Mouse (Mus musculus) forebrain, postnatal 0 days (tissue): ENCODE measurements at regions not wholly inside any gene's neighbourhood (a gene's known extent, or its start where the extent isn't known, plus 50 kb on each side); places are given as distances from the start of the nearest gene placed in this dataset.

ENCODE experiments used
- ATAC-seq: fragments of 200-750 bp; cut with Nextera tagmentation; 2 replicates; pipeline ENCODE4 v1.8.0; 2017; ENCODE audit warnings: mild to moderate bottlenecking, moderate library complexity
- DNase-seq: peaks from one replicate; pipeline ENCODE4 v3.0.0-alpha.2; 2015
- H3K27ac ChIP-seq: fragments of 300-500 bp; sonication (generic); 2 replicates; pipeline ENCODE4 v1.5.1; 2014; ENCODE audit warnings: low read depth, mild to moderate bottlenecking, antibody characterized with exemption, low read length, moderate library complexity, mixed read lengths
- H3K27me3 ChIP-seq: fragments of 300-500 bp; sonication (generic); 2 replicates; pipeline ENCODE4 v1.6.1; 2014; ENCODE audit warnings: mild to moderate bottlenecking, low read length, mixed read lengths; ENCODE audit not compliant: insufficient read depth
- H3K36me3 ChIP-seq: fragments of 300-500 bp; sonication (generic); 2 replicates; pipeline ENCODE4 v1.6.1; 2014; ENCODE audit warnings: mild to moderate bottlenecking, moderate library complexity; ENCODE audit not compliant: insufficient read depth
- H3K4me1 ChIP-seq: fragments of 300-500 bp; sonication (generic); 2 replicates; pipeline ENCODE4 v1.6.1; 2014; ENCODE audit warnings: antibody characterized with exemption; ENCODE audit not compliant: insufficient read depth
- H3K4me2 ChIP-seq: fragments of 300-500 bp; sonication (generic); 2 replicates; pipeline ENCODE4 v1.6.1; 2014; ENCODE audit warnings: low read depth, mild to moderate bottlenecking, moderate library complexity
- H3K4me3 ChIP-seq: fragments of 300-500 bp; sonication (generic); 2 replicates; pipeline ENCODE4 v1.5.1; 2014; ENCODE audit warnings: low read depth, low read length, mixed read lengths
- H3K9ac ChIP-seq: fragments of 300-500 bp; sonication (generic); 2 replicates; pipeline ENCODE4 v1.6.1; 2014; ENCODE audit warnings: mild to moderate bottlenecking
- H3K9me3 ChIP-seq: fragments of 300-500 bp; sonication (generic); 2 replicates; pipeline ENCODE4 v1.6.1; 2016; ENCODE audit warnings: low read length
- CTCF ChIP-seq: sonication (generic); IDR thresholded peaks from 2 replicates; pipeline ENCODE4 v1.5.1; 2016; ENCODE audit warnings: antibody characterized with exemption, control low read depth, low read depth
- WGBS: fragments of 180-500 bp; shearing (Covaris S2); extraction: QIAGEN DNeasy Blood & Tissue Kit; methylation state at CpG from one replicate; pipeline ENCODE4 v1.1.7; 2014; 5-methylcytosine and 5-hydroxymethylcytosine counted together

- no peak for ATAC-seq
- Histone ChIP-seq H3K9ac (no peak overlapping the region), H3K4me2 (no peak overlapping the region), H3K27me3 (0 out of 2 replicates have a peak, but pooled peaks cover 5% of the 10 kb centered on the region), H3K36me3 (no peaks in the 10 kb centered on the region), H3K9me3 (no peaks in the 10 kb centered on the region), H3K4me1 (peaks cover 9% of the 10 kb centered on the region; the same call in 1 of the 2 replicates), H3K27ac (no peak overlapping the region), H3K4me3 (no peak overlapping the region)
- WGBS, result 36% methylated on average over 2 of the region's 2 CpGs
- DNase-seq, result peak; percentile 21
- TF ChIP-seq CTCF, result no peak
Observed at GRCm38 (mm10) chr7:36077271-36077670, 274.5 kb upstream of the Zfp507 start.

GRCm38 (mm10) chr7:36076021-36076441, 273.2 kb upstream of the Zfp507 start:
- no peak for ATAC-seq
- TF ChIP-seq CTCF, result no peak
- H3K27me3 ChIP-seq, result 0 out of 2 replicates have a peak, but pooled peaks cover 8% of the 10 kb centered on the region
- H3K4me1 ChIP-seq, result peaks cover 9% of the 10 kb centered on the region; the same call in 1 of the 2 replicates
- WGBS, result 9% methylated on average over 11 of the region's 11 CpGs
- H3K27ac ChIP-seq, result no peak overlapping the region
- H3K36me3 ChIP-seq, result no peaks in the 10 kb centered on the region
- H3K4me2 ChIP-seq, result peak overlapping the region; percentile 17; the same call in 1 of the 2 replicates
- DNase-seq, result peak; percentile 13
- no peaks in the 10 kb centered on the region for H3K9me3 ChIP-seq
- H3K9ac ChIP-seq, result no peak overlapping the region
- H3K4me3 ChIP-seq, result no peak overlapping the region

- TF ChIP-seq CTCF, result peak; percentile 81
- Histone ChIP-seq H3K27me3 (peaks cover 20% of the 10 kb centered on the region; the same call in 1 of the 2 replicates), H3K4me2 (peak overlapping the region; percentile 21; the same call in 1 of the 2 replicates), H3K4me3 (no peak overlapping the region), H3K36me3 (no peaks in the 10 kb centered on the region), H3K9me3 (no peaks in the 10 kb centered on the region), H3K27ac (no peak overlapping the region), H3K9ac (no peak overlapping the region), H3K4me1 (0 out of 2 replicates have a peak, but pooled peaks cover 5% of the 10 kb centered on the region)
- peak; percentile 76 for DNase-seq
- 6% methylated on average over 13 of the region's 13 CpGs for WGBS
- no peak for ATAC-seq
Observed at GRCm38 (mm10) chr7:36071774-36072173, 269.0 kb upstream of the Zfp507 start.

GRCm38 (mm10) chr7:36066725-36067124, 263.9 kb upstream of the Zfp507 start:
- no peaks in the 10 kb centered on the region for H3K9me3 ChIP-seq

GRCm38 (mm10) chr7:36061679-36062078, 258.9 kb upstream of the Zfp507 start:
- 79% methylated on average over 4 of the region's 4 CpGs for WGBS
- Histone ChIP-seq H3K27me3 (no peaks in the 10 kb centered on the region), H3K4me2 (no peak overlapping the region), H3K9me3 (no peaks in the 10 kb centered on the region), H3K36me3 (no peaks in the 10 kb centered on the region), H3K27ac (no peak overlapping the region), H3K4me3 (no peak overlapping the region), H3K4me1 (no peaks in the 10 kb centered on the region), H3K9ac (no peak overlapping the region)
- TF ChIP-seq CTCF, result no peak
- DNase-seq, result no peak
- no peak for ATAC-seq

More at GRCm38 (mm10) chr7:36066725-36067124, 263.9 kb upstream of the Zfp507 start:
- no peaks in the 10 kb centered on the region for H3K4me1 ChIP-seq
- no peak overlapping the region for H3K27ac ChIP-seq
- no peak for ATAC-seq
- WGBS, result 70% methylated on average over 3 of the region's 3 CpGs
- no peak for TF ChIP-seq CTCF
- H3K36me3 ChIP-seq, result no peaks in the 10 kb centered on the region
- no peak for DNase-seq
- H3K4me2 ChIP-seq, result no peak overlapping the region
- no peak overlapping the region for H3K9ac ChIP-seq
- H3K27me3 ChIP-seq, result peaks cover 12% of the 10 kb centered on the region; the same call in 1 of the 2 replicates
- no peak overlapping the region for H3K4me3 ChIP-seq

- no peaks in the 10 kb centered on the region for H3K4me1 ChIP-seq
- 54% methylated on average over 4 of the region's 4 CpGs for WGBS
- no peaks in the 10 kb centered on the region for H3K36me3 ChIP-seq
- no peaks in the 10 kb centered on the region for H3K9me3 ChIP-seq
- H3K4me3 ChIP-seq, result no peak overlapping the region
- no peak overlapping the region for H3K4me2 ChIP-seq
- DNase-seq (no peak), ATAC-seq (0 out of 2 replicates have a peak, but pooled peaks have one; percentile 14)
- no peak overlapping the region for H3K9ac ChIP-seq
- H3K27me3 ChIP-seq, result no peaks in the 10 kb centered on the region
- no peak overlapping the region for H3K27ac ChIP-seq
- TF ChIP-seq CTCF, result no peak
Observed at GRCm38 (mm10) chr7:36060426-36060825, 257.6 kb upstream of the Zfp507 start.

- TF ChIP-seq CTCF, result no peak
- Histone ChIP-seq H3K9ac (no peak overlapping the region), H3K27ac (no peak overlapping the region), H3K27me3 (no peaks in the 10 kb centered on the region), H3K4me2 (no peak overlapping the region), H3K36me3 (no peaks in the 10 kb centered on the region), H3K4me3 (no peak overlapping the region), H3K9me3 (no peaks in the 10 kb centered on the region), H3K4me1 (no peaks in the 10 kb centered on the region)
- ATAC-seq, result no peak
- DNase-seq, result no peak
- 82% methylated on average over 8 of the region's 8 CpGs for whole genome bisulfite sequencing
Observed at GRCm38 (mm10) chr7:36046053-36046452, 243.2 kb upstream of the Zfp507 start.

GRCm38 (mm10) chr7:36031881-36032280, 229.1 kb upstream of the Zfp507 start:
- no peak for DNase-seq
- H3K9me3 ChIP-seq, result no peaks in the 10 kb centered on the region
- H3K36me3 ChIP-seq, result no peaks in the 10 kb centered on the region
- no peak overlapping the region for H3K4me2 ChIP-seq
- H3K27me3 ChIP-seq, result no peaks in the 10 kb centered on the region
- H3K27ac ChIP-seq, result no peak overlapping the region
- no peak for TF ChIP-seq CTCF
- no peak for ATAC-seq
- H3K9ac ChIP-seq, result no peak overlapping the region
- no peak overlapping the region for H3K4me3 ChIP-seq
- 96% methylated on average over 3 of the region's 3 CpGs for WGBS
- no peaks in the 10 kb centered on the region for H3K4me1 ChIP-seq
